Mouse (Mus musculus): ENCODE data around the gene Fgf9. TPM values are rescaled to one million over a fixed set of nuclear protein-coding genes. Genes with fewer than 3 reads are reported as not detected.

Gene Fgf9
- polyA plus RNA-seq, 2 experiments = 0.10 to 0.25 TPM

DNA sequence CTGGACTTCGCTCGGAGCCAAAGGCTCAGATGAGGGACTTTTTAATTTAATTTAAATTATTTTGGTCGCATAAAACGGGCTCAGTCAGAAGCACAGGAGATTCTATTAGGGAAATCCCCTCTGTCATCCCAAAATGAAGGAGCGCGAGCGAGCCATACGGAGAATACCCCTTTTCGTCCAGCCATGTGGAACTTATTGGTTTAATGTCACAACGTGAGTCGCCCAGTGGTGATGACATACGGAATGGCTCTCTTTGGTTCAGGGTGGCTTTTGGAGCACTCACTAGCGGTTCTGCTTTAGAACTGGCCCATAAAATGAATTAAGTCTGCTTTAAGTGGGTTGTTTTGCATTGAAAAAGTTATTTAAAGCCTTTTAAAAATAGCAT, 80.1 kb downstream of the Fgf9 start:
- 77% methylated on average over 13 of the region's 13 CpGs for WGBS (ENCODE audit: insufficient replicate concordance)
- H3K9ac ChIP-seq (replicated peaks) = no peak overlapping the region

GRCm38 (mm10) chr14:58152110-58152509, 81.8 kb downstream of the Fgf9 start:
- H3K4me3 ChIP-seq (ENCODE audit: insufficient read depth in 1 of 2, low read depth in 2 of 2, low read length in 2 of 2) = no peak overlapping the region
- WGBS (ENCODE audit: insufficient replicate concordance) = 57% methylated on average over 1 of the region's 1 CpGs
- H3K27me3 ChIP-seq (ENCODE audit: control insufficient read depth, insufficient read depth, low read length) = no peaks in the 10 kb centered on the region
- H3K9ac ChIP-seq (replicated peaks) = no peak overlapping the region
- no peak overlapping the region for H3K27ac ChIP-seq
- H3K4me1 ChIP-seq (replicated peaks; ENCODE audit: control insufficient read depth in 2 of 2, insufficient read depth in 2 of 2, low read length in 1 of 2) = no peaks in the 10 kb centered on the region
- TF ChIP-seq EP300 (IDR thresholded peaks at IDR 0.05; ENCODE audit: low read depth) = no peak
- no peaks in the 10 kb centered on the region for H3K9me3 ChIP-seq (ENCODE audit: control insufficient read depth, low read length)
- H3K36me3 ChIP-seq (replicated peaks; ENCODE audit: control insufficient read depth, insufficient read depth, low read depth) = no peaks in the 10 kb centered on the region
- no peak for ATAC-seq (ENCODE audit: insufficient read depth)
- DNase-seq (ENCODE audit: low read depth in 3 of 3, low spot score in 3 of 3) = no peak
- H3K4me2 ChIP-seq (ENCODE audit: low read depth) = no peak overlapping the region

More for the DNA sequence above, 80.1 kb downstream of the Fgf9 start:
- no peaks in the 10 kb centered on the region for H3K9me3 ChIP-seq (ENCODE audit: control insufficient read depth, low read length)
- no peak overlapping the region for H3K27ac ChIP-seq
- DNase-seq (ENCODE audit: low read depth in 3 of 3, low spot score in 3 of 3) = no peak
- no peak for ATAC-seq (ENCODE audit: insufficient read depth)
- H3K36me3 ChIP-seq (replicated peaks; ENCODE audit: control insufficient read depth, insufficient read depth, low read depth) = no peaks in the 10 kb centered on the region
- H3K4me2 ChIP-seq (ENCODE audit: low read depth) = no peak overlapping the region
- H3K27me3 ChIP-seq (ENCODE audit: control insufficient read depth, insufficient read depth, low read length) = no peaks in the 10 kb centered on the region
- H3K4me1 ChIP-seq (replicated peaks; ENCODE audit: control insufficient read depth in 2 of 2, insufficient read depth in 2 of 2, low read length in 1 of 2) = no peaks in the 10 kb centered on the region
- no peak overlapping the region for H3K4me3 ChIP-seq (ENCODE audit: insufficient read depth in 1 of 2, low read depth in 2 of 2, low read length in 2 of 2)
- TF ChIP-seq EP300 (IDR thresholded peaks at IDR 0.05; ENCODE audit: low read depth) (no peak), CTCF (IDR thresholded peaks at IDR 0.05; ENCODE audit: low read depth) (no peak)

DNA sequence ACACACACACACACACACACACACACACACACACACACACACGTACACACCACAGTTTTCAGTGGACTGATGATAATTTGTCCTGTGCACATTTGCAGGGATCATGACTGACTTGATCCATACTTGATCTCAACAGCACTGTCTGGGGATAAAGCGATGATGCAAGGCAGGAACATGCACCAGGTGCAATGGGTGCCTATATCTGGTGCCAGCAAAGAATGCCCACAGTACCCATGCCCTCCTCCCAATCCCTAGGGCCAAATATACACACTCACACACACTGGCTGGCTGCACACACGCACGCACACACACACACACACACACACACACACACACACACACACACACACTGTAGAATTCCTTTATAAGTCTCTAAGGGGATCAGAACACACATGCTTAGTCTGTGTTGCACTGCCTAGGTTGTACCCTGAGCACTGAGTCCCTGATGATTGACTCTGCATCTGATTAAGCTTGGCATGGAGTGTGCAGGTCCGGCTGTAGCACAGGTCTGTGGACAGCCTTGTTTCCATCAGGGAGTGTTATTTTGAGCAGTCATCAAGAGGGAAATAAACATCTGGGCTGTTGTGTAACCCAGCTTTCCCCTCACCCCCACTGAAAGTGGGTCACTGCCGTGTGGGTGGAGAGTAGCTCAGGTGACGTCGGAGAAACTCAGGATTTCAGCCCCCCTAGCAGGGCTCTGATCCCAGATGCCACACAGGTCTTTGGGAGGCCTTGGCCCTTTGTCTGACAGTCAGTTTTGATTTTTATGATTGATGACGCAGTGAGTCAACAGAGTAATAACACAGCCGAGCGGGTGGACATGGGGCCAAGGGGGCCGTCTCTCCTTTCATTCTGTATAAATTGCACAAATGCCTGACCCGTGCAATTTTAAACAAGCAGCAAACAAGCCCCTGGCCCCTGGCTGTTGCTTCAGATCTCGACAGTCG, 83.4 kb downstream of the Fgf9 start:
- no peak overlapping the region for H3K4me3 ChIP-seq (ENCODE audit: insufficient read depth in 1 of 2, low read depth in 2 of 2, low read length in 2 of 2)
- H3K27ac ChIP-seq = no peak overlapping the region
- TF ChIP-seq EP300 (IDR thresholded peaks at IDR 0.05; ENCODE audit: low read depth) = no peak
- no peak for TF ChIP-seq CTCF (IDR thresholded peaks at IDR 0.05; ENCODE audit: low read depth)
- H3K4me1 ChIP-seq (replicated peaks; ENCODE audit: control insufficient read depth in 2 of 2, insufficient read depth in 2 of 2, low read length in 1 of 2) = no peaks in the 10 kb centered on the region
- no peak for ATAC-seq (ENCODE audit: insufficient read depth)
- 53% methylated on average over 15 of the region's 15 CpGs for WGBS (ENCODE audit: insufficient replicate concordance)
- no peak overlapping the region for H3K9ac ChIP-seq (replicated peaks)
- no peak for DNase-seq (ENCODE audit: low read depth in 3 of 3, low spot score in 3 of 3)
- H3K36me3 ChIP-seq (replicated peaks; ENCODE audit: control insufficient read depth, insufficient read depth, low read depth) = no peaks in the 10 kb centered on the region
- H3K9me3 ChIP-seq (ENCODE audit: control insufficient read depth, low read length) = no peaks in the 10 kb centered on the region
- H3K27me3 ChIP-seq (ENCODE audit: control insufficient read depth, insufficient read depth, low read length) = no peaks in the 10 kb centered on the region
- H3K4me2 ChIP-seq (ENCODE audit: low read depth) = no peak overlapping the region

GRCm38 (mm10) chr14:58160624-58161023, 90.3 kb downstream of the Fgf9 start:
- H3K4me1 ChIP-seq (replicated peaks; ENCODE audit: control insufficient read depth in 2 of 2, insufficient read depth in 2 of 2, low read length in 1 of 2) = no peaks in the 10 kb centered on the region
- ATAC-seq (ENCODE audit: insufficient read depth) (no peak), DNase-seq (ENCODE audit: low read depth in 3 of 3, low spot score in 3 of 3) (no peak)
- 64% methylated on average over 1 of the region's 1 CpGs for WGBS (ENCODE audit: insufficient replicate concordance)
- H3K27me3 ChIP-seq (ENCODE audit: control insufficient read depth, insufficient read depth, low read length) = no peaks in the 10 kb centered on the region
- TF ChIP-seq EP300 (IDR thresholded peaks at IDR 0.05; ENCODE audit: low read depth) = no peak
- TF ChIP-seq CTCF (IDR thresholded peaks at IDR 0.05; ENCODE audit: low read depth) = no peak
- no peak overlapping the region for H3K4me2 ChIP-seq (ENCODE audit: low read depth)
- H3K36me3 ChIP-seq (replicated peaks; ENCODE audit: control insufficient read depth, insufficient read depth, low read depth) = no peaks in the 10 kb centered on the region
- H3K9ac ChIP-seq (replicated peaks) = no peak overlapping the region
- H3K9me3 ChIP-seq (ENCODE audit: control insufficient read depth, low read length) = no peaks in the 10 kb centered on the region
- H3K27ac ChIP-seq = no peak overlapping the region
- H3K4me3 ChIP-seq (ENCODE audit: insufficient read depth in 1 of 2, low read depth in 2 of 2, low read length in 2 of 2) = no peak overlapping the region

Other genes with a start within 250 kb of the Fgf9 start
- 4.7 and 8.1 TPM in 2 replicates for gene Ska3, start 244.4 kb upstream of the Fgf9 start, polyA plus RNA-seq (2012; rRNA removed)
- gene Ska3, start 244.4 kb upstream of the Fgf9 start, polyA plus RNA-seq (2014; fragmentation: Nextera tagmentation; extraction: Ambion mirVana) = 9.6 and 10.4 TPM in 2 replicates
- 23.6 and 48.3 TPM in 2 replicates for gene Mrpl57, start 244.3 kb upstream of the Fgf9 start, polyA plus RNA-seq (2012; rRNA removed)
- 149 and 161 TPM in 2 replicates for gene Mrpl57, start 244.3 kb upstream of the Fgf9 start, polyA plus RNA-seq (2014; fragmentation: Nextera tagmentation; extraction: Ambion mirVana)
- 1.9 and 3.4 TPM in 2 replicates for gene Zdhhc20, start 180.3 kb upstream of the Fgf9 start, polyA plus RNA-seq (2012; rRNA removed)
- gene Zdhhc20, start 180.3 kb upstream of the Fgf9 start, polyA plus RNA-seq (2014; fragmentation: Nextera tagmentation; extraction: Ambion mirVana) = 6.6 and 7.6 TPM in 2 replicates
- 9.0 and 13.6 TPM in 2 replicates for gene Micu2, start 71.3 kb upstream of the Fgf9 start, polyA plus RNA-seq (2012; rRNA removed)
- 25.6 and 30.9 TPM in 2 replicates for gene Micu2, start 71.3 kb upstream of the Fgf9 start, polyA plus RNA-seq (2014; fragmentation: Nextera tagmentation; extraction: Ambion mirVana)

Data from liver, embryonic 14.5 days (tissue).